Mouse (Mus musculus) mesoderm, embryonic 11.5 days (tissue): ENCODE results near the gene Rin2.

Experiments used
- DNase-seq: peaks from one replicate; pipeline ENCODE4 v3.0.0-alpha.2; 2012; ENCODE audit warnings: low read depth, low spot score

The Rin2 gene

GRCm38 (mm10) chr2:145788562-145789346, 113.7 kb downstream of the Rin2 start:
- no peak for DNase-seq

GRCm38 (mm10) chr2:145793702-145794101, 118.7 kb downstream of the Rin2 start:
- no peak for DNase-seq

GRCm38 (mm10) chr2:145794318-145794954, 119.4 kb downstream of the Rin2 start:
- peak; percentile 41 for DNase-seq

GRCm38 (mm10) chr2:145797851-145798250, 122.8 kb downstream of the Rin2 start:
- DNase-seq = no peak

GRCm38 (mm10) chr2:145798954-145799353, 123.9 kb downstream of the Rin2 start:
- DNase-seq = no peak

- no peak for DNase-seq
These were observed 126.5 kb downstream of the Rin2 start for GRCm38 (mm10) chr2:145801322-145802052.

GRCm38 (mm10) chr2:145802626-145803025, 127.6 kb downstream of the Rin2 start:
- no peak for DNase-seq

GRCm38 (mm10) chr2:145803822-145804342, 128.9 kb downstream of the Rin2 start:
- no peak for DNase-seq

- no peak for DNase-seq
These were observed 129.5 kb downstream of the Rin2 start for GRCm38 (mm10) chr2:145804524-145804923.

- no peak for DNase-seq
These were observed 132.3 kb downstream of the Rin2 start for GRCm38 (mm10) chr2:145807276-145807675.

GRCm38 (mm10) chr2:145808251-145808650, 133.2 kb downstream of the Rin2 start:
- DNase-seq = no peak

GRCm38 (mm10) chr2:145808667-145809066, 133.7 kb downstream of the Rin2 start:
- no peak for DNase-seq

GRCm38 (mm10) chr2:145810676-145811075, 135.7 kb downstream of the Rin2 start:
- DNase-seq = no peak

- no peak for DNase-seq
These were observed 137.8 kb downstream of the Rin2 start for GRCm38 (mm10) chr2:145812818-145813217.

GRCm38 (mm10) chr2:145817195-145817594, 142.2 kb downstream of the Rin2 start:
- no peak for DNase-seq

- no peak for DNase-seq
These were observed 147.2 kb downstream of the Rin2 start for GRCm38 (mm10) chr2:145822013-145822782.

- DNase-seq = peak; percentile 19
These were observed 148.0 kb downstream of the Rin2 start for GRCm38 (mm10) chr2:145822783-145823729.

- no peak for DNase-seq
These were observed 149.7 kb downstream of the Rin2 start for GRCm38 (mm10) chr2:145824749-145825148.

- DNase-seq = no peak
These were observed 150.2 kb downstream of the Rin2 start for GRCm38 (mm10) chr2:145825221-145825620.

- DNase-seq = no peak
These were observed 152.9 kb downstream of the Rin2 start for GRCm38 (mm10) chr2:145827930-145828329.
